Mouse (Mus musculus): ENCODE results near the gene Card14. TPM values are rescaled to one million over a fixed set of nuclear protein-coding genes. Genes with fewer than 3 reads are reported as not detected.

Card14 gene
- polyA plus RNA-seq, 1 experiment from 2014 or later, result 9.9 TPM

GRCm38 (mm10) chr11:119359089-119359488, 51.5 kb downstream of the Card14 start:
- Histone ChIP-seq H3K4me2 (replicated peaks; ENCODE audit: low read depth) (no peak overlapping the region), H3K9me3 (ENCODE audit: control insufficient read depth) (no peaks in the 10 kb centered on the region), H3K36me3 (ENCODE audit: control insufficient read depth, insufficient read depth) (peaks cover 27% of the 10 kb centered on the region; the same call in 1 of the 2 replicates), H3K9ac (ENCODE audit: low read depth, low read length) (no peak overlapping the region), H3K4me1 (replicated peaks; ENCODE audit: control insufficient read depth, insufficient read depth, low read length) (0 out of 2 replicates have a peak, but pooled peaks cover 4% of the 10 kb centered on the region), H3K27ac (ENCODE audit: low read depth, low read length) (no peak overlapping the region), H3K27me3 (replicated peaks; ENCODE audit: control insufficient read depth, insufficient read depth, low read length) (no peaks in the 10 kb centered on the region), H3K4me3 (ENCODE audit: low read depth, low read length) (no peak overlapping the region)
- no peak for TF ChIP-seq CTCF (IDR thresholded peaks at IDR 0.05; ENCODE audit: low read depth)
- no peak for ATAC-seq
- WGBS, result 92% methylated on average over 10 of the region's 10 CpGs

GRCm38 (mm10) chr11:119362769-119363533, 55.4 kb downstream of the Card14 start:
- Histone ChIP-seq H3K4me1 (replicated peaks; ENCODE audit: control insufficient read depth, insufficient read depth, low read length) (no peaks in the 10 kb centered on the region), H3K36me3 (ENCODE audit: control insufficient read depth, insufficient read depth) (peaks cover 32% of the 10 kb centered on the region; the same call in 1 of the 2 replicates), H3K4me3 (ENCODE audit: low read depth, low read length) (no peak overlapping the region), H3K27ac (ENCODE audit: low read depth, low read length) (no peak overlapping the region), H3K4me2 (replicated peaks; ENCODE audit: low read depth) (no peak overlapping the region), H3K9me3 (ENCODE audit: control insufficient read depth) (no peaks in the 10 kb centered on the region), H3K9ac (ENCODE audit: low read depth, low read length) (no peak overlapping the region), H3K27me3 (replicated peaks; ENCODE audit: control insufficient read depth, insufficient read depth, low read length) (no peaks in the 10 kb centered on the region)
- 31% methylated on average over 11 of the region's 11 CpGs for WGBS
- ATAC-seq, result no peak
- no peak for TF ChIP-seq CTCF (IDR thresholded peaks at IDR 0.05; ENCODE audit: low read depth)

- peak; percentile 78 for ATAC-seq
- no peak overlapping the region for H3K9ac ChIP-seq (ENCODE audit: low read depth, low read length)
- H3K9me3 ChIP-seq (ENCODE audit: control insufficient read depth), result no peaks in the 10 kb centered on the region
- no peak overlapping the region for H3K27ac ChIP-seq (ENCODE audit: low read depth, low read length)
- H3K36me3 ChIP-seq (ENCODE audit: control insufficient read depth, insufficient read depth), result peaks cover 28% of the 10 kb centered on the region; the same call in 1 of the 2 replicates
- no peaks in the 10 kb centered on the region for H3K27me3 ChIP-seq (replicated peaks; ENCODE audit: control insufficient read depth, insufficient read depth, low read length)
- no peaks in the 10 kb centered on the region for H3K4me1 ChIP-seq (replicated peaks; ENCODE audit: control insufficient read depth, insufficient read depth, low read length)
- H3K4me3 ChIP-seq (ENCODE audit: low read depth, low read length), result no peak overlapping the region
- no peak overlapping the region for H3K4me2 ChIP-seq (replicated peaks; ENCODE audit: low read depth)
- TF ChIP-seq CTCF (IDR thresholded peaks at IDR 0.05; ENCODE audit: low read depth), result peak; percentile 94
- 28% methylated on average over 11 of the region's 11 CpGs for WGBS
These were observed 56.1 kb downstream of the Card14 start for GRCm38 (mm10) chr11:119363534-119364145.

DNA sequence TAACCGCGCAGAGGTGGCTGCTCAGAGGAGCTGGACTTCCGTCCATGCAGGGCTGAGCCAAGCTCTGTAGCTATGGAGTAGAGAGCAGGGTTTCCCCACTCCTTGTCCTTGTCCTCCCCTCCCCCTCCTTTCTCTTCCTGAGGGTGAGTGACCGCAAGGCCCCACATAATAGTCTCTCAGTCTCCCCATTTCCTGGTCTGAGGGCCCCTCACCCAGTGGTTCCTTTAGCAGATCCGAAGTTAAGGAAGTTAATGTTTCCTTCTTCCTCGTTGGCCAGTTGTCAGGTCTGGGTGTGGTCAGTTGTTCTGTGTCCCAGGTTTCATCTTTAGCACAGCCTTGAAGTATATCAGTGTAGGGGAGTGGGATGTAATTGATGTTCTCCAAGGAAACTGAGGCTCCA, 67.9 kb downstream of the Card14 start:
- Histone ChIP-seq H3K4me2 (replicated peaks; ENCODE audit: low read depth) (no peak overlapping the region), H3K27ac (ENCODE audit: low read depth, low read length) (no peak overlapping the region), H3K9ac (ENCODE audit: low read depth, low read length) (no peak overlapping the region), H3K4me1 (replicated peaks; ENCODE audit: control insufficient read depth, insufficient read depth, low read length) (no peaks in the 10 kb centered on the region), H3K9me3 (ENCODE audit: control insufficient read depth) (no peaks in the 10 kb centered on the region), H3K27me3 (replicated peaks; ENCODE audit: control insufficient read depth, insufficient read depth, low read length) (no peaks in the 10 kb centered on the region), H3K4me3 (ENCODE audit: low read depth, low read length) (no peak overlapping the region), H3K36me3 (ENCODE audit: control insufficient read depth, insufficient read depth) (peaks cover 21% of the 10 kb centered on the region)
- 40% methylated on average over 6 of the region's 6 CpGs for WGBS
- TF ChIP-seq CTCF (IDR thresholded peaks at IDR 0.05; ENCODE audit: low read depth), result no peak
- peak; percentile 68 for ATAC-seq

DNA sequence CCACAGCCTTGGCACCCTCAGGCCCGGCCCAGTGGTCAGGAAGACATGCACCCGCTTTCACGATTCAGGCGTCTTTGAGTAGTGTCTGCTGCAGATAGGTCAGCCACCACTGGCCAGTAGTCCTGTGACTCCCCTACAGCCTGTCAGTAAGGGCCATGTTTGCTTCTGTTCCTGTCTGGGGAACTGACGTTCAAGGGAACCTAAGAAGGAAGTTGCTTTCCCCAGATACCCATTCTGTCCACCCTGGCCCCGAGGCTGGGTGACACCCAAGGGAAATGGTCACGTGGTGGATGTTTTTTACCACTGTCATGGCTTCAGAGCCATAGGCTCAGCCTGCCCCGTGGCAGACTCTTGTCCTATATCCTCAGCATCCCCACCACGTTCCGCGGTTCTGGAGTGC, 69.8 kb downstream of the Card14 start:
- H3K4me3 ChIP-seq (ENCODE audit: low read depth, low read length), result no peak overlapping the region
- no peaks in the 10 kb centered on the region for H3K4me1 ChIP-seq (replicated peaks; ENCODE audit: control insufficient read depth, insufficient read depth, low read length)
- H3K27ac ChIP-seq (ENCODE audit: low read depth, low read length), result no peak overlapping the region
- no peak overlapping the region for H3K4me2 ChIP-seq (replicated peaks; ENCODE audit: low read depth)
- no peak overlapping the region for H3K9ac ChIP-seq (ENCODE audit: low read depth, low read length)
- H3K27me3 ChIP-seq (replicated peaks; ENCODE audit: control insufficient read depth, insufficient read depth, low read length), result no peaks in the 10 kb centered on the region
- peaks cover 25% of the 10 kb centered on the region for H3K36me3 ChIP-seq (ENCODE audit: control insufficient read depth, insufficient read depth)
- no peak for ATAC-seq
- WGBS, result 92% methylated on average over 11 of the region's 11 CpGs
- TF ChIP-seq CTCF (IDR thresholded peaks at IDR 0.05; ENCODE audit: low read depth), result no peak
- H3K9me3 ChIP-seq (ENCODE audit: control insufficient read depth), result no peaks in the 10 kb centered on the region

- no peaks in the 10 kb centered on the region for H3K4me1 ChIP-seq (replicated peaks; ENCODE audit: control insufficient read depth, insufficient read depth, low read length)
- H3K4me3 ChIP-seq (ENCODE audit: low read depth, low read length), result no peak overlapping the region
- no peak overlapping the region for H3K27ac ChIP-seq (ENCODE audit: low read depth, low read length)
- TF ChIP-seq CTCF (IDR thresholded peaks at IDR 0.05; ENCODE audit: low read depth), result no peak
- no peak overlapping the region for H3K9ac ChIP-seq (ENCODE audit: low read depth, low read length)
- ATAC-seq, result no peak
- H3K4me2 ChIP-seq (replicated peaks; ENCODE audit: low read depth), result no peak overlapping the region
- WGBS, result 90% methylated on average over 1 of the region's 1 CpGs
- no peaks in the 10 kb centered on the region for H3K27me3 ChIP-seq (replicated peaks; ENCODE audit: control insufficient read depth, insufficient read depth, low read length)
- H3K36me3 ChIP-seq (ENCODE audit: control insufficient read depth, insufficient read depth), result peaks cover 25% of the 10 kb centered on the region
- no peaks in the 10 kb centered on the region for H3K9me3 ChIP-seq (ENCODE audit: control insufficient read depth)
These were observed 71.0 kb downstream of the Card14 start for GRCm38 (mm10) chr11:119378551-119378950.

All from intestine, postnatal 0 days (tissue).